ENCODE assay signal across 50 mouse cellular contexts in the genomic region with DNA sequence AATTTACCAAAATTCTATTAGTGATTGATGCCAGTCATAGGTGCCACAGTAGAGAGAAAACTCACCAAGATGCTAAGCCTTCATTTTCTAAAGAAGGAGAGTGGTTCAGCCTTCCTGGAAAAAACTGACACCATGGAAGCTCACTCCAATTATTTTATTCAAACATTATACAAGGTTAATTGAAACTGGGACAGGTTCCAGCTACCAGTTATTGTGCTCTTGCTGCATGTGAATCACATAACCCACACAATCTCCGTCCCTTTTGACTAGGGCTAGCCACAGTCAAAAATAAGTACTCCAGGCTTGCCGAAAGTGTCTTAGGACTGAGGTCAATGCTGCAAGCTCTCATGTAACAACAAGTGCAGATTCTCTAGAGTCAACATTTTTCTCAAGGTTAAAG. TPM values are rescaled to one million over a fixed set of nuclear protein-coding genes. Genes with fewer than 3 reads are reported as not detected.
"Had no signal": no experiment of that assay in that cellular context is flagged by ENCODE, and none has a peak within 500 bp of the region (broad histone marks: within the 10 kb centered on the region; RNA-seq: fewer than 3 reads in every experiment).

No protein-coding gene starts in this region.

- H3K4me1 ChIP-seq: heart, embryonic 13.5 days; heart, embryonic 15.5 days; hindbrain, embryonic 10.5 days; hindbrain, embryonic 12.5 days; hindbrain, embryonic 13.5 days; hindbrain, embryonic 15.5 days; intestine, embryonic 15.5 days; kidney, embryonic 15.5 days had no signal

- H3K27me3 ChIP-seq: heart, embryonic 13.5 days; heart, embryonic 15.5 days; hindbrain, embryonic 12.5 days; hindbrain, embryonic 13.5 days; hindbrain, embryonic 15.5 days; intestine, embryonic 15.5 days; kidney, embryonic 15.5 days had no signal

- H3K9ac ChIP-seq: heart, embryonic 13.5 days; heart, embryonic 15.5 days; hindbrain, embryonic 12.5 days; hindbrain, embryonic 13.5 days; hindbrain, embryonic 14.5 days; hindbrain, embryonic 15.5 days; intestine, embryonic 15.5 days; kidney, embryonic 15.5 days had no signal

- ATAC-seq: hindbrain, embryonic 16.5 days; hindbrain, postnatal 0 days; inflammation-experienced regulatory T-cells, adult 6 months; intestine, embryonic 15.5 days; intestine, embryonic 16.5 days; intestine, postnatal 0 days had no signal

- DNase-seq: heart, postnatal 10 days; heart, postnatal 14 days; heart, postnatal 36 days; heart, postnatal 4 days; kidney, adult 11 months; kidney, adult 18-20 months; kidney, adult 2 months; kidney, adult 8-10 months; kidney, adult 9 months; kidney, postnatal 10 days; kidney, postnatal 14 days; kidney, postnatal 25 days; kidney, postnatal 36 days; kidney, postnatal 4 days; layer of hippocampus, adult 9-11 months; layer of hippocampus, postnatal 36 days had no signal

- H3K4me3 ChIP-seq: heart, embryonic 13.5 days; heart, embryonic 15.5 days; hindbrain, embryonic 10.5 days; hindbrain, embryonic 12.5 days; hindbrain, embryonic 13.5 days; hindbrain, embryonic 15.5 days; intestine, embryonic 15.5 days; kidney, embryonic 15.5 days; layer of hippocampus, adult 2 months; left cerebral cortex, adult 2 months had no signal

- H3K27ac ChIP-seq: heart, embryonic 13.5 days; heart, embryonic 15.5 days; hindbrain, embryonic 10.5 days; hindbrain, embryonic 12.5 days; hindbrain, embryonic 13.5 days; hindbrain, embryonic 14.5 days; hindbrain, embryonic 15.5 days; hindbrain, postnatal 0 days; intestine, embryonic 15.5 days; kidney, embryonic 15.5 days; kidney, postnatal 0 days; layer of hippocampus, adult 2 months; left cerebral cortex, adult 2 months had no signal

- H3K9me3 ChIP-seq: heart, embryonic 13.5 days; heart, embryonic 15.5 days; hindbrain, embryonic 10.5 days; hindbrain, embryonic 12.5 days; hindbrain, embryonic 13.5 days; hindbrain, embryonic 15.5 days; intestine, embryonic 15.5 days; kidney, embryonic 15.5 days had no signal

- H3K4me2 ChIP-seq: heart, embryonic 13.5 days; heart, embryonic 15.5 days; hindbrain, embryonic 12.5 days; hindbrain, embryonic 13.5 days; hindbrain, embryonic 14.5 days; hindbrain, embryonic 15.5 days; intestine, embryonic 15.5 days; kidney, embryonic 15.5 days had no signal

- H3K36me3 ChIP-seq: heart, embryonic 13.5 days; heart, embryonic 15.5 days; hindbrain, embryonic 10.5 days; hindbrain, embryonic 12.5 days; hindbrain, embryonic 13.5 days; hindbrain, embryonic 15.5 days; intestine, embryonic 15.5 days; kidney, embryonic 15.5 days had no signal

RNA-seq across cellular contexts. Expression of gene Cypt12, which starts 8.0 kb away (rescaled TPM):
- total RNA-seq: heart, postnatal 10 days; heart, postnatal 14 days; heart, postnatal 25 days; heart, postnatal 36 days; heart, postnatal 4 days; hematopoietic stem cell, adult 5-6 weeks; hindbrain, postnatal 0 days; layer of hippocampus, adult 18-20 months; layer of hippocampus, adult 2 months; layer of hippocampus, adult 8-10 months; layer of hippocampus, postnatal 10 days; layer of hippocampus, postnatal 14 days; layer of hippocampus, postnatal 25 days; layer of hippocampus, postnatal 36 days; left cerebral cortex, adult 18-20 months; left cerebral cortex, adult 2 months; left cerebral cortex, adult 8-10 months had no signal
- polyA plus RNA-seq: heart, embryonic 13.5 days; heart, embryonic 14.5 days; heart, embryonic 15.5 days; heart, embryonic 16.5 days; heart, postnatal 0 days; hindbrain, embryonic 10.5 days; hindbrain, embryonic 11.5 days; hindbrain, embryonic 12.5 days; hindbrain, embryonic 13.5 days; hindbrain, embryonic 14.5 days; hindbrain, embryonic 15.5 days; hindbrain, embryonic 16.5 days; hindbrain, postnatal 0 days; inflammation-experienced regulatory T-cells, adult 6 months; intestine, embryonic 14.5 days; intestine, embryonic 15.5 days; intestine, embryonic 16.5 days; intestine, postnatal 0 days; kidney, embryonic 14.5 days; kidney, embryonic 15.5 days; kidney, embryonic 16.5 days; kidney, postnatal 0 days; large intestine, adult 2 months had no signal
